Mouse (Mus musculus) liver, postnatal 0 days (tissue): ENCODE results near the gene Hnrnpul2.

Experiments used
- CTCF ChIP-seq: sonication (generic); IDR thresholded peaks from 2 replicates; pipeline ENCODE4 v1.5.1; 2016; ENCODE audit warnings: antibody characterized with exemption, low read depth
- EP300 ChIP-seq: IDR thresholded peaks from 2 replicates; pipeline ENCODE4 v1.6.1; 2016; ENCODE audit warnings: antibody characterized with exemption, low read depth, mild to moderate bottlenecking

GRCm38 (mm10) chr19:8818801-8819595 is 812 bp upstream of the Hnrnpul2 start, which contains the start of gene Ttc9c:
- TF ChIP-seq CTCF (no peak), EP300 (no peak; the same call in 1 of the 2 replicates)
